Mouse (Mus musculus): ENCODE data around the gene Tuba3b.

DNA sequence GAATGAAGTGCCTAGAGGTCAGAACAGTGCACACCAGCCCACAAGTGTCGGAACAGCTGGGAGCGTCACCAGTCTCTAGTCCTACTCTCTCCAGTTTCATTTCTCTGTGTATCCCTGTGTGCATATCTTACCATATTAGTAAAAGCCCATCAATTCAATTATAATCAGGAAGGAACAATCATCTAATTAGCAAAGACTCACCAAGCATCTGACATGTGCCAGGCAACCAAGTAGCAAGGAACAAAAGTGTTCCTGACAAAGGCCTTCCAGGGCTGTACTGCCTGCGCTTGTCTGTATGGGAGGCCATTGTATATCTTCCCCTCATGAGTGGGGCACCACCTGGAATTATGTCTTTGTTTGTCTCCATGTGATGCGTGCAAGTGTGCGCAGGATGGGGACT is 4.7 kb upstream of the Tuba3b start:
- TF ChIP-seq GATA1 (IDR thresholded peaks at IDR 0.05; ENCODE audit: borderline replicate concordance, low read length) (no peak), FLI1 (IDR thresholded peaks at IDR 0.05; ENCODE audit: low read length) (no peak)

Data from megakaryocyte, embryonic 14.5 days (primary cell).